Mouse (Mus musculus) intestine, embryonic 14.5 days (tissue): Measurements from ENCODE around the gene Far2. TPM values are rescaled to one million over a fixed set of nuclear protein-coding genes. Genes with fewer than 3 reads are reported as not detected.
A peak's percentile ranks its signal among the peaks of the same experiment; 100 is the strongest.

Experiments
- ATAC-seq: fragments of 200-750 bp; cut with Nextera tagmentation; replicated peaks from 2 replicates; pipeline ENCODE4 v1.8.0; 2017; ENCODE audit warnings: low read depth, moderate number of reproducible peaks, moderate TSS enrichment, moderate library complexity; ENCODE audit not compliant: low FRiP score, low TSS enrichment
- DNase-seq: peaks from one replicate; pipeline ENCODE4 v3.0.0-alpha.2; 2018; ENCODE audit warnings: low spot score
- H3K27ac ChIP-seq: fragments of 300-500 bp; sonication (generic); 2 replicates; pipeline ENCODE4 v1.5.1; 2014; ENCODE audit warnings: low read depth, mild to moderate bottlenecking, control low read depth
- H3K27me3 ChIP-seq: fragments of 300-500 bp; sonication (generic); replicated peaks from 2 replicates; pipeline ENCODE4 v1.6.1; 2014; ENCODE audit warnings: low read length, control low read depth; ENCODE audit not compliant: control insufficient read depth, insufficient read depth
- H3K36me3 ChIP-seq: fragments of 300-500 bp; sonication (generic); 2 replicates; pipeline ENCODE4 v1.6.1; 2014; ENCODE audit warnings: low read length, control low read depth; ENCODE audit not compliant: control insufficient read depth, insufficient read depth
- H3K4me1 ChIP-seq: fragments of 300-500 bp; sonication (generic); replicated peaks from 2 replicates; pipeline ENCODE4 v1.6.1; 2014; ENCODE audit warnings: low read length, control low read depth, mixed read lengths; ENCODE audit not compliant: control insufficient read depth, insufficient read depth
- H3K4me2 ChIP-seq: fragments of 300-500 bp; sonication (generic); 2 replicates; pipeline ENCODE4 v1.6.1; 2014; ENCODE audit warnings: low read length
- H3K4me3 ChIP-seq: fragments of 300-500 bp; sonication (generic); 2 replicates; pipeline ENCODE4 v1.5.1; 2014; ENCODE audit warnings: low read depth, low read length, control low read depth, mixed read lengths
- H3K9ac ChIP-seq: fragments of 300-500 bp; sonication (generic); 2 replicates; pipeline ENCODE4 v1.6.1; 2014; ENCODE audit warnings: mild to moderate bottlenecking, low read length
- H3K9me3 ChIP-seq: fragments of 300-500 bp; sonication (generic); 2 replicates; pipeline ENCODE4 v1.6.1; 2016; ENCODE audit warnings: low read length, control low read depth; ENCODE audit not compliant: control insufficient read depth
- WGBS: fragments of 180-500 bp; shearing (Covaris S2); extraction: QIAGEN DNeasy Blood & Tissue Kit; methylation state at CpG from one replicate; pipeline ENCODE4 v1.1.7; 2014; 5-methylcytosine and 5-hydroxymethylcytosine counted together
- polyA plus RNA-seq: library from polyadenylated mRNA; unstranded; fragments of >200 nt; fragmentation: Nextera tagmentation; extraction: Ambion mirVana; gene quantifications from 2 replicates; pipeline ENCODE4 v1.2.1, GENCODE M21; 2014

The Far2 gene
- polyA plus RNA-seq: 4.6 and 4.7 TPM in 2 replicates

- no peak within 1 kb of the TSS for H3K27ac ChIP-seq
- H3K4me1 ChIP-seq: 0 out of 2 replicates have a peak, but pooled peaks cover 5% of the 10 kb centered on the region
- H3K4me2 ChIP-seq: peak within 1 kb of the TSS; percentile 85
- peak within 1 kb of the TSS; percentile 37 for H3K9ac ChIP-seq
- peak within 1 kb of the TSS; percentile 35 for H3K4me3 ChIP-seq
- no peaks in the 10 kb centered on the region for H3K9me3 ChIP-seq
- H3K36me3 ChIP-seq: no peaks in the 10 kb centered on the region
- ATAC-seq (peak; percentile 66; the same call in 1 of the 2 replicates), DNase-seq (peak; percentile 70)
- H3K27me3 ChIP-seq: peaks cover 6% of the 10 kb centered on the region; the same call in 1 of the 2 replicates
- 3% methylated on average over 34 of the region's 34 CpGs for WGBS
Measured at GRCm38 (mm10) chr6:148046881-148047649, at the start of gene Far2. Gene Far2 (plus strand): TSS chr6:148047259.

DNA sequence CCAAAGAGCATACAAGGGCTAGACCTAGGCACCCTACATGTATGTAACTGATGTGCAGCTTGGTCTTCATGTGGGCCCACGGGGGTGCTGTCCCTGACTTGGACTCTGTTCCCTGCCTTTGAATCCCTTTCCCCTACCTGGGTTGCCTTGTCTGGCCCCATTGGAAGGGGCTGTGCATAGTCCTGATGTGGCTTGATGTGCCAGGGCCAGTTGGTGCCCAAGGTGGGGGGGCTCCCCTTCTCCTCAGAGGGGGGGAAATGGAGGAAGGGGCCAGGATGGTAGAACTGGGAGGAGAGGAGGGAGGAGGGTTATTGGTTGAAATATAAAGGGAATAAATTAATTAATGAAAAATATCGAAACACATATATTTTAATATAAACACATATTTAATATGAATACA lies 46.6 kb upstream of the Far2 start:
- 86% methylated on average over 2 of the region's 2 CpGs for WGBS
- DNase-seq (no peak), ATAC-seq (no peak)
- Histone ChIP-seq H3K4me2 (no peak overlapping the region), H3K27ac (no peak overlapping the region), H3K27me3 (no peaks in the 10 kb centered on the region), H3K9me3 (no peaks in the 10 kb centered on the region), H3K4me3 (no peak overlapping the region), H3K36me3 (no peaks in the 10 kb centered on the region), H3K4me1 (no peaks in the 10 kb centered on the region), H3K9ac (no peak overlapping the region)

- no peak for DNase-seq
- Histone ChIP-seq H3K27me3 (no peaks in the 10 kb centered on the region), H3K4me1 (no peaks in the 10 kb centered on the region), H3K9me3 (no peaks in the 10 kb centered on the region), H3K4me3 (no peak overlapping the region), H3K36me3 (no peaks in the 10 kb centered on the region), H3K4me2 (no peak overlapping the region), H3K27ac (no peak overlapping the region), H3K9ac (no peak overlapping the region)
- 32% methylated on average over 3 of the region's 3 CpGs for WGBS
- ATAC-seq: no peak
Measured at GRCm38 (mm10) chr6:148001071-148001470, 46.0 kb upstream of the Far2 start.

DNA sequence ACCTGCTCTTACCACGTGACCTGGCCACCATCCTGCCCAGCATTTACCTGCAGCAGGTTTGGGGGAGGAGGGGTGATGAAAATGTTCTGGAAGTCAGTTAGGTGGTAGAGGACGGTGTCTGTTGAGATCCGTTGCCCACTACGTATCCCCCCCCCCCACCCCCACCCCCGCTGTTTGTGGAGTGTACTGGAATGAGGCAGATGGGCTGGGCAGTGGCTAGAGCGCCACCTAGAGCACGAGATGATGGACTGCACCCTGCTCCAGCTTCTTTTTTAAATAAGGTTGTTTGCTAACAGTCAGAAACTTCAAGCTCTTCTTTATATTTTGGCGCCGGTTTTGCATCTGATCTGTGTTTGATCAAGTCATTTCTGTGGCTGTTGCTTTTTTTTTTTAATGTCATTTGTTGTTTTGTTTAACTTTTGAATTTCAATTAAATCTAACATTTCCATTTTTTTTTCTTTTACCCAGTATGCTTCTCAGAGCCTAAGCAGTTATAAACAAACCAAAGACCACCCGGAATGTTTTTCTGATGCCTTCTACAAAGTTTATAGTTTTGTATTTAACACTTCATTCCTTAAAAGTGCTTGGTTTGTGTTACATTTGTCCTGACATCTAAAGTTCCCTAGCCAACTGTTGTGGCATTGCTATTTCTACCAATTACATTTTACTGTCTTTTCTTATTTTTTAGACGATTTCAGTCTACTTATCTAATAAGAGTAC lies 40.8 kb upstream of the Far2 start:
- Histone ChIP-seq H3K27me3 (no peaks in the 10 kb centered on the region), H3K27ac (no peak overlapping the region), H3K4me2 (no peak overlapping the region), H3K4me1 (no peaks in the 10 kb centered on the region), H3K4me3 (no peak overlapping the region), H3K9ac (no peak overlapping the region), H3K9me3 (no peaks in the 10 kb centered on the region), H3K36me3 (no peaks in the 10 kb centered on the region)
- WGBS: 53% methylated on average over 11 of the region's 11 CpGs
- DNase-seq (no peak), ATAC-seq (no peak)

- Histone ChIP-seq H3K4me3 (no peak overlapping the region), H3K4me2 (no peak overlapping the region)
Measured at GRCm38 (mm10) chr6:148040759-148041158, 6.3 kb upstream of the Far2 start.

DNA sequence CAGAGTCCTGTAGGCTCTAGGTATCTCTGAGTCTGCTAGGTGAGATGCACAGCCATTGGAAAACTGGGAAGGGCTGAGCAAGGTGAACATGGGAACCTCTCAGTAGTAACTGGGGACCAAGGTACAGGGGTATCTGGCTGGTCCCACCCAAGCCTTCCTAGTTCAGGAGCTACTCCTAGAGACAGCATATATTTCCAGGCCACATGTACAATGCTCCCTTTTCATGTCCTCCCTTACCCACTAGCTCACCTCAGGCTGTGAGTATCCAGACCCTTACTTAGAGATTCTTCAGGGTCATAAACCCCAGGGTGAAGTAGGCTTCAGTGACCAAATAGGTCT lies 560 bp downstream of the Far2 start:
- H3K9ac ChIP-seq: no peak overlapping the region; the same call in 1 of the 2 replicates
- 0 out of 2 replicates have a peak overlapping the region, but pooled peaks have one; percentile 35 for H3K4me3 ChIP-seq
- no peaks in the 10 kb centered on the region for H3K9me3 ChIP-seq
- H3K27ac ChIP-seq: no peak overlapping the region
- H3K4me1 ChIP-seq: 0 out of 2 replicates have a peak, but pooled peaks cover 5% of the 10 kb centered on the region
- ATAC-seq (no peak), DNase-seq (no peak)
- no peaks in the 10 kb centered on the region for H3K36me3 ChIP-seq
- peaks cover 6% of the 10 kb centered on the region; the same call in 1 of the 2 replicates for H3K27me3 ChIP-seq
- H3K4me2 ChIP-seq: peak overlapping the region; percentile 85

More at GRCm38 (mm10) chr6:148040759-148041158, 6.3 kb upstream of the Far2 start:
- Histone ChIP-seq H3K9me3 (no peaks in the 10 kb centered on the region), H3K27me3 (no peaks in the 10 kb centered on the region), H3K36me3 (no peaks in the 10 kb centered on the region), H3K4me1 (no peaks in the 10 kb centered on the region), H3K9ac (no peak overlapping the region), H3K27ac (no peak overlapping the region)
- DNase-seq (no peak), ATAC-seq (no peak)
- 95% methylated on average over 1 of the region's 1 CpGs for WGBS

DNA sequence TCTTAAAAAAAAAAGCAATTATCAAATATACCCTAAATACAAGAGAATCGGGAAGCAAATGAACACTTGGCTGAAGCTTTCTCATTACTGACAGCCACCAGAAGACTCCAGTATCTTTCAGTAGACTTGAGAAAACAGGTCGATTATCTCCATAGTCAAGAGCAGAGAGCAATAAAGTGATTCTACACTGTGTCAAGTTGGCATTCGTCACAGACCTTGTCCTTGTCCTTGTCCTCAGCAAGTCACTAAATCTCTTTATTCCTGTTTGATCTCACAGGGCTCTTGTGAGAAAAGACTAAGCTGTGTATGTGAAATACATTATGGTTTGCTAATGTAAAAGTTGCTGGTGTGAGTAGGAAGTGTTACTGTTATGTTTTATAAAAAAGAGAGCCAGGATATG lies 16.1 kb downstream of the Far2 start:
- Histone ChIP-seq H3K9me3 (no peaks in the 10 kb centered on the region), H3K4me3 (no peak overlapping the region), H3K4me2 (no peak overlapping the region), H3K27ac (no peak overlapping the region), H3K27me3 (no peaks in the 10 kb centered on the region), H3K36me3 (no peaks in the 10 kb centered on the region), H3K4me1 (no peaks in the 10 kb centered on the region), H3K9ac (no peak overlapping the region)
- no peak for DNase-seq
- no peak for ATAC-seq
- 78% methylated on average over 3 of the region's 3 CpGs for WGBS

- no peaks in the 10 kb centered on the region for H3K27me3 ChIP-seq
- ATAC-seq: no peak
Measured at GRCm38 (mm10) chr6:148066267-148066666, 19.2 kb downstream of the Far2 start.

More at GRCm38 (mm10) chr6:148066267-148066666, 19.2 kb downstream of the Far2 start:
- H3K9me3 ChIP-seq: no peaks in the 10 kb centered on the region
- H3K36me3 ChIP-seq: no peaks in the 10 kb centered on the region
- H3K4me1 ChIP-seq: no peaks in the 10 kb centered on the region
- H3K27ac ChIP-seq: no peak overlapping the region
- no peak overlapping the region for H3K9ac ChIP-seq
- WGBS: 77% methylated on average over 5 of the region's 5 CpGs
- DNase-seq: no peak
- no peak overlapping the region for H3K4me3 ChIP-seq
- no peak overlapping the region for H3K4me2 ChIP-seq
